Mouse (Mus musculus) heart, postnatal 4 days (tissue): ENCODE measurements around the gene Pnkd. TPM values are rescaled to one million over a fixed set of nuclear protein-coding genes. Genes with fewer than 3 reads are reported as not detected.
A peak's percentile ranks its signal among the peaks of the same experiment; 100 is the strongest.
"Not testable (repeated sequence)": the region's sequence is repeated elsewhere in the genome, so short reads cannot be mapped to it uniquely, and the experiment has no call there.

ENCODE experiments used
- DNase-seq: peaks from one replicate; pipeline ENCODE4 v3.0.0; 2021
- total RNA-seq, 2 experiments: library from RNA; stranded (reverse); gene quantifications; 2 replicates each; pipeline ENCODE4 v1.2.3; 2021

The Pnkd gene
- total RNA-seq, 2 experiments from 2014 or later, result 198 to 211 TPM

- DNase-seq, result peak; percentile 98
Measured at GRCm38 (mm10) chr1:74332241-74332763, 47.6 kb downstream of the Pnkd start.

GRCm38 (mm10) chr1:74332930-74333329, 48.2 kb downstream of the Pnkd start:
- DNase-seq, result no peak

- DNase-seq, result no peak
Measured at GRCm38 (mm10) chr1:74334607-74335006, 49.9 kb downstream of the Pnkd start.

DNA sequence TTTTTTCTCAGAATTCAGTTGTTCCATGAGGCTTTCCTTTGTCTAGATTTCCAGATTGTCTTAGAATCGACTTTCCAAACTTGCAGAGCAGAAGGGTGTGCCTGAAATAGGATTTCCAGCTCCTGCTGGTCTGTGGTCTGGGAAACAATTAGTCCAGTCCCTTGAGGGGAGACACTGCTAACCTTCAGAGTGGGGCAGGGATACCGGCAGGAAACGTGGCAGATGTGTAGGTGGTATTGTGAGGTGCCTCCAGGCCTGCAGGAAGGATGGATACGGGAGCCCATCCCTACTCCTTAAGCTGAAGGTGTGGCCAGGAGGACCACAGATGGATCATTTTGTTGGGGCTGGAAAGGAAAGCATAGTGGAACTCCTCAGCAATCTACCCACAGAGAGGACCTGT, 50.3 kb downstream of the Pnkd start:
- DNase-seq, result no peak

GRCm38 (mm10) chr1:74335436-74336170, 50.9 kb downstream of the Pnkd start:
- no peak for DNase-seq

- DNase-seq, result no peak
Measured at GRCm38 (mm10) chr1:74337241-74337771, 52.6 kb downstream of the Pnkd start.

DNA sequence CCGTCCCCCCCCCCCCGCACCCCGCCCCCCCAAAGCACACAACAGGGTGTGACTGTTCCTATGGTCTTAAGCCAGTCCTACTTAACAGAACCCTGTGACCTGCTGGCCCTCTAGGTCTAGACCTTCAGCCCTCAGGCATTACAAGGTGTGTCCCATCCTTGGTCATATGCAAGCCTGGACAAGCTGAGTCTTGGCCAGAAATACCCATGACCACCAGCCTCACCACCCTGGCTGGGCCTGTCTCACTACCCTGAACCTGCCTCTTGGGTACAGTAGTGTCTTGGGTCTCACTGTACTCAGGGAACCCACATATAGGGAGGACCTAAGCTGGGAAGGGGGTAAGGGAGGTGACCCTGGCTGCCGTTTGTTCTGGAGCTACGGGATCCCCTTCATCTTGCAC, 53.3 kb downstream of the Pnkd start:
- DNase-seq, result no peak

DNA sequence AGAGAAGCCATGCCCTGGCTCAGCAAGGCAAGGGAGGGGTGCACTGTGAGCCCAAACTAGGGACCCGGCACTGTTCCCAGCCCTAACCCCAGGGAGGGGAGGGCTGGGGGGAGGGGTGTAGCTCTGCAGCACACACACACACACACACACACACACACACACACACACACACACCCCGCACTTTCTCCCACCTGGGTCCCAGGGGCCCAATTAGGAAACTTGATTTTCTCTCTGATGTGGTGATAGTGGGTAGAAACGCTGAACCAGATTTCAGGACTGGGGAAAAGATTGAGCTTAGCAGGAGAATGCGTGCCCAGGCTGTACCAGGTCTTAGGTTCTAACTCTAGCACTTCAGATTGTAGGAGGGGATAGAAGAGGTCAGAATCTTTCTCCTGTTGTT, 53.9 kb downstream of the Pnkd start:
- no peak for DNase-seq

DNA sequence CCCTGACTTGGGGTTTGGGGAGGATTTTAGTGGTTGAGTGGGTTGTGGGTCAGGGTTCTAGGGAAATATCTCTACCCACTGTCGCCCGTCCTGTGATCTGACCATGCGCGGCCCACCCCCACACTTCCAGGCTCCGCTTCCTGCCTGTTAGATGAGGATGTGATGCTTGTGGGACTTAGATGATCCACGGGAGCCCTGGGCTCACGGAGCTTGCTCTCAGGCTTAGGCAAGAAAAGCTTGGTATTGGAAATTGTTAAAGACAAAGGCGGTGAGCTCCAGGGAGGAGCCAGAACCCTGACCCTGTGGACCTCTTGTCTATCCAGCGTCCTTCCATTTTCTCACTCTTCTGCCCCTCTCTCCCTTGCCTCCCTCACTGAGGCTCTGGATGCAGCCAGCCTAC, 55.2 kb downstream of the Pnkd start:
- no peak for DNase-seq

GRCm38 (mm10) chr1:74340361-74340764, 55.6 kb downstream of the Pnkd start:
- peak; percentile 65 for DNase-seq

GRCm38 (mm10) chr1:74340992-74341391, 56.3 kb downstream of the Pnkd start:
- DNase-seq, result not testable (repeated sequence)

GRCm38 (mm10) chr1:74341898-74342297, 57.2 kb downstream of the Pnkd start:
- no peak for DNase-seq

GRCm38 (mm10) chr1:74342308-74342707, 57.6 kb downstream of the Pnkd start:
- DNase-seq, result no peak

DNA sequence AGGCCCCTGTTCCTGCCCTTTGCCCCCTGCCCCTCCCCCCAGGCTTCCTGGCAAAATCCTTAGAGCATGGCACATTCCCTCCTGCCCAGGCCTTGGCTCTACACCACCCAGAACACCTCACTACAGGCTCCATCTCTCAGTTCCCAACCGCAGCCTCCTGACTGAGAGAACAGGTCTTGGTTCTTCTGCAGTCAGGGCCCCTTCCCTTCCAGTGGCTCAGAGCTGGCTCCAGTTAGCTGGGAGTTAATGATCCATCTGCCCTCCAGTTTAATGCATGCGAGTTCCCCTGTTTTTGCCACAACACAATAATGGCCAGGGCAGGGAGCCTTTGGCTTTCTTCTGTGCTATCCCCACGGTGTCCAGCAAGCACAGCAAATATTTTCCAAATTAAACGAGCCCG, 58.4 kb downstream of the Pnkd start:
- no peak for DNase-seq

DNA sequence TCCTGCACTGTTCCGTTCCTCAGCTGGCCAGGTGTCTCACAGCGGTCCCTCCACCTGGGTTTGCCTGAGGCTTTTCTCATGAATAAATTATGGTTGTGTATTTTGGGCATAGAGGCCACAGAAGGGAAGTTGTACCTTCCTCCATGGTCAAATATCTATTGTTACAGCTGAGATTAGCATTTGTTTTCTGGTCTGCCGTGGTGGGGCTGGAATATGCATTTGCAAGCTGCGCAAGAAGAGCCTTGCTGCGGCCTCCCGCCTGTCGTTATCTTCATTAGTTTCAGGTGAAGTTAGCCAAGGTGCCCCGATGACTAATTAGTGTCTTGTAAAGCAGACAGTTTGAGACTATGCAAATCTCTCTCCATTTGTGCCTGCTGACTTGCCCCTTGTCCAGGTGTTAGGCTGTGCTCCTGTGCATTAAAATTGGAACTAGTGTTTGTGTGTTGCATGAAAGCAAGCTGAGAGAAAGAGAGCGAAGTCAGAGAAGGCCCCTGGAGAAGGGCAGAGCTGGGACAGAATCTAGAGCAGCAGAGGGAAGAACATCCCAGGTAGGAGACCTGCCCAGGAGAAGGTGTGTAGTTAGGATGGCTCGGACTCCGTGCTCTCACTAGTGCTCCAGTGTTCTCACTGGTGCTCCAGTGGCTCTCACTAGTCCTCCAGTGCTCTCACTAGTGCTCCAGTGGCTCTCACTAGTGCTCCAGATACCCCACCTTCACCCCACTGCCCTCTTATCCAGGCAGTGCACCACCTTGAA, 59.6 kb downstream of the Pnkd start:
- no peak for DNase-seq

DNA sequence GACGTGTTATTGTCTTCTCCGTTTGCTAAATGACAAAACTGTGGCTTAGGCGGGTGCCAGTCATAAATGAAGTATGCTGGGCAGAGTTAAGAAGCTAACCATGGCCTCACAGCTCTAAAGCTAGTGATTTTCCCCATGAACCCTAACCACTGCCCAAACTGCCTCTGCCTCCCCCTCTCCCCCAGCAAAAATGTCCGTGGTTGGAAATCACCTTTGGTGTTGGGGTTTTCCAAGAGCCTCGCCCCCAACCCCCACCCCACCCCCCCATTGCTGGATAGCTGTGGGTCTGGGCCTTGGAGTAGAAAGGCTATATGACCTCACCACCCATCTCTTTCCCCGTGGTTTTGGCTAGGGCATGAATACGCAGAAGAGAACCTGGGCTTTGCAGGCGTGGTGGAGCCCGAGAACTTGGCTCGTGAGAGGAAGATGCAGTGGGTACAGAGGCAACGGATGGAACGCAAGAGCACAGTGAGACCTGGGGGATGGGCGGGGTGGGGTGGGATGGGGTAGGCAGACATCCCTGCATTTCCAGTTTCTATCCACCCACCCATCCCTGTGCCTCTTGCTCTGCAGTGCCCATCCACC, 66.5 kb downstream of the Pnkd start:
- no peak for DNase-seq

- no peak for DNase-seq
Measured at GRCm38 (mm10) chr1:74352532-74353096, 67.9 kb downstream of the Pnkd start.

- no peak for DNase-seq
Measured at GRCm38 (mm10) chr1:74353453-74354229, 68.9 kb downstream of the Pnkd start.

- no peak for DNase-seq
Measured at GRCm38 (mm10) chr1:74357531-74357930, 72.8 kb downstream of the Pnkd start.

- DNase-seq, result no peak
Measured at GRCm38 (mm10) chr1:74359952-74360517, 75.3 kb downstream of the Pnkd start.

DNA sequence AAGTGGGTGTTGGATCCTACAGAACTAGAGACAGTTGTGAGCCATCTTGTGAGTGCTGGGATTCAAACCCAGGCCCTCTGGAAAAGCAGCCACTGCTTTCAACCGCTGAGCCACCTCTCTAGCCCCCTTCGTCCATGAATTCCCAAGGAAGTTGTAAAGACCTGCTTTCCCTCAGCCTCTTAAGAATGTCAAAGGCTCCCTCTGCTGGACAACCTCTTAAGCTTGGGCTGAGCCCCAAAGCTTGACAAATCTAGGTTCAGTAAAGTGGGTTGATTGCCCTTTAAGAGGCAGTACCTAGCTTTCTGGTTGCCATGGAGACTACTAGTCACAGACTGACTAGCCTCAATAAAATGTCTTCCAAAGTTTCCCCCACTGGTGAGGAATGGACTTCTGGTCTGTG, 77.1 kb downstream of the Pnkd start, which contains the start of gene Catip:
Gene Catip (plus strand): TSS at position 297 of the 400 bp plus-strand sequence.
- DNase-seq, result peak; percentile 84
